Comparison of ENCODE assay signal across 15 mouse cellular contexts in genomic region chr5:75121646-75122045, GRCm38 (mm10). TPM values are rescaled to one million over a fixed set of nuclear protein-coding genes. Genes with fewer than 3 reads are reported as not detected.
DNase-seq lines count a peak whose midpoint lies in the region; ATAC-seq and TF ChIP-seq lines count a peak whose summit lies in the region.
"Had no signal": no experiment of that assay in that cellular context is flagged by ENCODE, and none has a peak within 500 bp of the region (broad histone marks: within the 10 kb centered on the region; RNA-seq: fewer than 3 reads in every experiment).

No protein-coding gene starts in this region.

- peak; percentile 6 for DNase-seq in layer of hippocampus, adult 9-11 months
- DNase-seq in layer of hippocampus, adult 18-20 months (ENCODE audit: low spot score in 2 of 2) = no peak
- DNase-seq in brain, embryonic 14.5 days (ENCODE audit: low read depth) = peak; percentile 59
- DNase-seq in gastrocnemius, adult 2 months = peak; percentile 72
- peak; percentile 40 for DNase-seq in lung, postnatal 14 days
- no peak for DNase-seq in midbrain, embryonic 11.5 days (ENCODE audit: low spot score, missing footprints)
- no peak for DNase-seq in spleen, postnatal 36 days (ENCODE audit: low spot score in 2 of 2)
- DNase-seq: cerebellum, postnatal 36 days; thymus, postnatal 4 days had no signal

- no peaks in the 10 kb centered on the region for H3K27me3 ChIP-seq in midbrain, embryonic 11.5 days (ENCODE audit: control insufficient read depth, insufficient read depth, low read length)

- no peak overlapping the region for H3K4me3 ChIP-seq in gastrocnemius, adult 2 months
- H3K4me3 ChIP-seq in midbrain, embryonic 11.5 days (ENCODE audit: low read depth, low read length) = no peak overlapping the region
- H3K4me3 ChIP-seq: hindbrain, embryonic 10.5 days had no signal

- no peak overlapping the region for H3K4me2 ChIP-seq in midbrain, embryonic 11.5 days

- no peak for ATAC-seq in erythroblast, adult 5-6 weeks (replicated peaks; ENCODE audit: low FRiP score, poor library complexity, severe bottlenecking)
- no peak for ATAC-seq in midbrain, embryonic 11.5 days (ENCODE audit: low FRiP score)

- no peaks in the 10 kb centered on the region for H3K4me1 ChIP-seq in midbrain, embryonic 11.5 days (ENCODE audit: control insufficient read depth, insufficient read depth, low read length)
- H3K4me1 ChIP-seq: hindbrain, embryonic 10.5 days had no signal

- no peak overlapping the region for H3K9ac ChIP-seq in midbrain, embryonic 11.5 days (ENCODE audit: low read length)

- no peak for TF ChIP-seq CTCF in brain, embryonic 14.5 days (IDR thresholded peaks at IDR 0.05; ENCODE audit: borderline replicate concordance, extremely low read depth, insufficient read depth, insufficient read length)
- TF ChIP-seq CTCF in gastrocnemius, adult 2 months (IDR thresholded peaks at IDR 0.05) = no peak

- no peak for TF ChIP-seq POLR2A in brain, embryonic 14.5 days (IDR thresholded peaks at IDR 0.05; ENCODE audit: borderline replicate concordance, extremely low read depth, insufficient read depth, insufficient read length, poor library complexity, severe bottlenecking)

- H3K36me3 ChIP-seq in midbrain, embryonic 11.5 days (ENCODE audit: control insufficient read depth, insufficient read depth, low read length) = no peaks in the 10 kb centered on the region
- H3K36me3 ChIP-seq: G1E; hindbrain, embryonic 10.5 days had no signal

- no peaks in the 10 kb centered on the region for H3K9me3 ChIP-seq in midbrain, embryonic 11.5 days (ENCODE audit: control insufficient read depth, low read length)
- H3K9me3 ChIP-seq: G1E; hindbrain, embryonic 10.5 days had no signal

- 40% methylated on average over 5 of the region's 5 CpGs for WGBS in midbrain, embryonic 11.5 days

- intact Hi-C loops in gastrocnemius, adult 2 months (cut with DNase I) = no loop called here

- H3K27ac ChIP-seq in gastrocnemius, adult 2 months = no peak overlapping the region
- no peak overlapping the region for H3K27ac ChIP-seq in midbrain, embryonic 11.5 days (ENCODE audit: low read depth, low read length)
- H3K27ac ChIP-seq: hindbrain, embryonic 10.5 days had no signal

RNA-seq across cellular contexts. Expression of gene Pdgfra, which starts 30.4 kb away (rescaled TPM):
- total RNA-seq in layer of hippocampus, adult 18-20 months (2021) = 10 to 100 TPM; 31.8 to 33.5 TPM
- polyA plus RNA-seq in brain, embryonic 14.5 days (2012; rRNA removed) = 7.2 and 16.3 TPM in 2 replicates
- total RNA-seq in gastrocnemius, adult 2 months (2021) = 10 to 100 TPM; 16.6 to 21.7 TPM
- 0.21 TPM in 1 of 2 replicates, not detected in the other for total RNA-seq in erythroblast, adult 5-6 weeks (2015; ENCODE audit: low replicate concordance)
- total RNA-seq in erythroblast, adult 5-6 weeks (2017; ENCODE audit: low replicate concordance) = 0.34 and 0.42 TPM in 2 replicates
- 18.2 and 22.0 TPM in 2 replicates for polyA plus RNA-seq in midbrain, embryonic 11.5 days (2014; fragmentation: Nextera tagmentation; extraction: Ambion mirVana)
- polyA plus RNA-seq: G1E had no signal

RNA-seq across cellular contexts. Expression of gene Gsx2, which starts 46.2 kb away (rescaled TPM):
- under 1 TPM; 0.52 to 0.68 TPM for total RNA-seq in layer of hippocampus, adult 18-20 months (2021)
- 3.7 and 6.1 TPM in 2 replicates for polyA plus RNA-seq in brain, embryonic 14.5 days (2012; rRNA removed)
- not detected for total RNA-seq in gastrocnemius, adult 2 months (2021)
- total RNA-seq in erythroblast, adult 5-6 weeks (2015; ENCODE audit: low replicate concordance) = not detected in 2 replicates
- total RNA-seq in erythroblast, adult 5-6 weeks (2017; ENCODE audit: low replicate concordance) = not detected in 2 replicates
- 1.1 and 1.8 TPM in 2 replicates for polyA plus RNA-seq in midbrain, embryonic 11.5 days (2014; fragmentation: Nextera tagmentation; extraction: Ambion mirVana)
- total RNA-seq: G1E; megakaryocyte progenitor cell, adult 5-6 weeks had no signal
- polyA plus RNA-seq: G1E; kidney, embryonic 14.5 days; spleen, adult 2 months had no signal

Comparison
In these comparisons a context has a peak if more than half of its experiments do, and no peak if none do; other contexts are left out.
1. DNase-seq: peak in layer of hippocampus, adult 9-11 months (single experiment), brain, embryonic 14.5 days (single experiment), gastrocnemius, adult 2 months (single experiment) and lung, postnatal 14 days (single experiment); none in layer of hippocampus, adult 18-20 months (0 of 2), midbrain, embryonic 11.5 days (single experiment) and spleen, postnatal 36 days (0 of 2).
2. RNA of gene Pdgfra, which starts 30.4 kb away (total RNA-seq): 31.8 to 33.5 TPM in layer of hippocampus, adult 18-20 months and 16.6 to 21.7 TPM in gastrocnemius, adult 2 months; 0.21 to 0.42 TPM in erythroblast, adult 5-6 weeks; every median in the first group is over 10 times any median in the second.